Mouse (Mus musculus): ENCODE results near the gene Nkx3-2.
A peak's percentile ranks its signal among the peaks of the same experiment; 100 is the strongest.

Nkx3-2 gene

GRCm38 (mm10) chr5:41762947-41763730, 1.2 kb downstream of the Nkx3-2 start:
- peak; percentile 49 for DNase-seq (ENCODE audit: low read depth, low spot score)

- peak; percentile 25 for DNase-seq (ENCODE audit: low read depth, low spot score)
Observed at GRCm38 (mm10) chr5:41762141-41762946, 2.0 kb downstream of the Nkx3-2 start.

- peak; percentile 37 for DNase-seq (ENCODE audit: low read depth, low spot score)
Observed at GRCm38 (mm10) chr5:41761509-41762140, 2.7 kb downstream of the Nkx3-2 start.

GRCm38 (mm10) chr5:41760831-41761508, 3.3 kb downstream of the Nkx3-2 start:
- peak; percentile 18 for DNase-seq (ENCODE audit: low read depth, low spot score)

GRCm38 (mm10) chr5:41760071-41760470, 4.2 kb downstream of the Nkx3-2 start:
- peak; percentile 37 for DNase-seq (ENCODE audit: low read depth, low spot score)

GRCm38 (mm10) chr5:41758671-41759639, 5.3 kb downstream of the Nkx3-2 start:
- no peak for DNase-seq (ENCODE audit: low read depth, low spot score)

- no peak for DNase-seq (ENCODE audit: low read depth, low spot score)
Observed at GRCm38 (mm10) chr5:41757338-41757737, 7.0 kb downstream of the Nkx3-2 start.

GRCm38 (mm10) chr5:41756396-41756795, 7.9 kb downstream of the Nkx3-2 start:
- DNase-seq (ENCODE audit: low read depth, low spot score), result no peak

GRCm38 (mm10) chr5:41755373-41755960, 8.8 kb downstream of the Nkx3-2 start:
- DNase-seq (ENCODE audit: low read depth, low spot score), result no peak

GRCm38 (mm10) chr5:41754836-41755235, 9.5 kb downstream of the Nkx3-2 start:
- DNase-seq (ENCODE audit: low read depth, low spot score), result no peak

- no peak for DNase-seq (ENCODE audit: low read depth, low spot score)
Observed at GRCm38 (mm10) chr5:41754226-41754775, 10.0 kb downstream of the Nkx3-2 start.

GRCm38 (mm10) chr5:41752721-41753120, 11.6 kb downstream of the Nkx3-2 start:
- DNase-seq (ENCODE audit: low read depth, low spot score), result no peak

- no peak for DNase-seq (ENCODE audit: low read depth, low spot score)
Observed at GRCm38 (mm10) chr5:41744898-41745780, 19.2 kb downstream of the Nkx3-2 start.

- peak; percentile 59 for DNase-seq (ENCODE audit: low read depth, low spot score)
Observed at GRCm38 (mm10) chr5:41744234-41744633, 20.1 kb downstream of the Nkx3-2 start.

- DNase-seq (ENCODE audit: low read depth, low spot score), result no peak
Observed at GRCm38 (mm10) chr5:41738817-41739216, 25.5 kb downstream of the Nkx3-2 start.

GRCm38 (mm10) chr5:41737039-41737438, 27.3 kb downstream of the Nkx3-2 start:
- DNase-seq (ENCODE audit: low read depth, low spot score), result no peak

- no peak for DNase-seq (ENCODE audit: low read depth, low spot score)
Observed at GRCm38 (mm10) chr5:41727017-41727416, 37.3 kb downstream of the Nkx3-2 start.

GRCm38 (mm10) chr5:41725573-41725972, 38.7 kb downstream of the Nkx3-2 start:
- DNase-seq (ENCODE audit: low read depth, low spot score), result no peak

All from R1 (cell line).